Mouse (Mus musculus): ENCODE measurements around the gene Lsg1. TPM values are rescaled to one million over a fixed set of nuclear protein-coding genes. Genes with fewer than 3 reads are reported as not detected.

Lsg1 gene
- polyA plus RNA-seq, 1 experiment from 2014 or later: 45.5 TPM

- WGBS: 56% methylated on average over 4 of the region's 4 CpGs
- Histone ChIP-seq H3K27me3 (no peaks in the 10 kb centered on the region), H3K27ac (replicated peaks) (no peak overlapping the region), H3K9ac (no peak overlapping the region), H3K4me2 (no peak overlapping the region), H3K36me3 (peaks cover 87% of the 10 kb centered on the region), H3K4me1 (replicated peaks) (no peaks in the 10 kb centered on the region), H3K4me3 (no peak overlapping the region), H3K9me3 (no peaks in the 10 kb centered on the region)
- ATAC-seq (ENCODE audit: low FRiP score, low read depth): no peak
These were observed 15.2 kb downstream of the Lsg1 start for GRCm38 (mm10) chr16:30572239-30572638.

- WGBS: 94% methylated on average over 5 of the region's 5 CpGs
- no peak for ATAC-seq (ENCODE audit: low FRiP score, low read depth)
- Histone ChIP-seq H3K9ac (no peak overlapping the region), H3K4me2 (no peak overlapping the region), H3K9me3 (no peaks in the 10 kb centered on the region), H3K27ac (replicated peaks) (no peak overlapping the region), H3K4me3 (no peak overlapping the region), H3K4me1 (replicated peaks) (no peaks in the 10 kb centered on the region), H3K36me3 (peaks cover 87% of the 10 kb centered on the region), H3K27me3 (no peaks in the 10 kb centered on the region)
These were observed 16.0 kb downstream of the Lsg1 start for GRCm38 (mm10) chr16:30571378-30571777.

- Histone ChIP-seq H3K27me3 (no peaks in the 10 kb centered on the region), H3K4me3 (no peak overlapping the region), H3K27ac (replicated peaks) (no peak overlapping the region), H3K9me3 (no peaks in the 10 kb centered on the region), H3K36me3 (peaks cover 84% of the 10 kb centered on the region), H3K4me1 (replicated peaks) (no peaks in the 10 kb centered on the region), H3K9ac (no peak overlapping the region), H3K4me2 (no peak overlapping the region)
- ATAC-seq (ENCODE audit: low FRiP score, low read depth): no peak
- 90% methylated on average over 4 of the region's 4 CpGs for WGBS
These were observed 17.2 kb downstream of the Lsg1 start for GRCm38 (mm10) chr16:30570173-30570572.

- H3K4me2 ChIP-seq: no peak overlapping the region
- no peak overlapping the region for H3K9ac ChIP-seq
- H3K4me3 ChIP-seq: no peak overlapping the region
- H3K9me3 ChIP-seq: no peaks in the 10 kb centered on the region
- no peak for ATAC-seq (ENCODE audit: low FRiP score, low read depth)
- H3K27me3 ChIP-seq: no peaks in the 10 kb centered on the region
- H3K36me3 ChIP-seq: peaks cover 91% of the 10 kb centered on the region
- WGBS: 96% methylated on average over 6 of the region's 6 CpGs
- H3K4me1 ChIP-seq (replicated peaks): no peaks in the 10 kb centered on the region
- H3K27ac ChIP-seq (replicated peaks): no peak overlapping the region
These were observed 21.8 kb downstream of the Lsg1 start for GRCm38 (mm10) chr16:30565631-30566030.

GRCm38 (mm10) chr16:30560601-30561000 is 26.8 kb downstream of the Lsg1 start:
- WGBS: 90% methylated on average over 4 of the region's 4 CpGs
- Histone ChIP-seq H3K9me3 (no peaks in the 10 kb centered on the region), H3K9ac (no peak overlapping the region), H3K27ac (replicated peaks) (no peak overlapping the region), H3K4me2 (no peak overlapping the region), H3K27me3 (no peaks in the 10 kb centered on the region), H3K4me1 (replicated peaks) (no peaks in the 10 kb centered on the region), H3K4me3 (no peak overlapping the region), H3K36me3 (peaks cover 78% of the 10 kb centered on the region)
- ATAC-seq (ENCODE audit: low FRiP score, low read depth): no peak

GRCm38 (mm10) chr16:30559312-30559992 is 27.9 kb downstream of the Lsg1 start:
- Histone ChIP-seq H3K9me3 (no peaks in the 10 kb centered on the region), H3K9ac (no peak overlapping the region), H3K4me2 (no peak overlapping the region), H3K27me3 (no peaks in the 10 kb centered on the region), H3K27ac (replicated peaks) (no peak overlapping the region), H3K4me1 (replicated peaks) (no peaks in the 10 kb centered on the region), H3K4me3 (no peak overlapping the region), H3K36me3 (peaks cover 67% of the 10 kb centered on the region)
- 92% methylated on average over 5 of the region's 5 CpGs for WGBS
- ATAC-seq (ENCODE audit: low FRiP score, low read depth): no peak

- Histone ChIP-seq H3K4me2 (no peak overlapping the region), H3K9me3 (no peaks in the 10 kb centered on the region), H3K36me3 (peaks cover 16% of the 10 kb centered on the region), H3K27ac (replicated peaks) (no peak overlapping the region), H3K27me3 (no peaks in the 10 kb centered on the region), H3K4me3 (no peak overlapping the region), H3K4me1 (replicated peaks) (peaks cover 13% of the 10 kb centered on the region), H3K9ac (no peak overlapping the region)
- no peak for ATAC-seq (ENCODE audit: low FRiP score, low read depth)
- 96% methylated on average over 8 of the region's 8 CpGs for WGBS
These were observed 33.3 kb downstream of the Lsg1 start for GRCm38 (mm10) chr16:30554109-30554508.

GRCm38 (mm10) chr16:30552621-30553338 is 34.6 kb downstream of the Lsg1 start:
- Histone ChIP-seq H3K27me3 (no peaks in the 10 kb centered on the region), H3K9ac (no peak overlapping the region), H3K9me3 (no peaks in the 10 kb centered on the region), H3K27ac (replicated peaks) (peak overlapping the region; percentile 77), H3K36me3 (peaks cover 10% of the 10 kb centered on the region), H3K4me1 (replicated peaks) (peaks cover 26% of the 10 kb centered on the region), H3K4me3 (no peak overlapping the region), H3K4me2 (no peak overlapping the region)
- ATAC-seq (ENCODE audit: low FRiP score, low read depth): peak; percentile 63
- WGBS: 22% methylated on average over 11 of the region's 11 CpGs

- WGBS: 7% methylated on average over 12 of the region's 14 CpGs
- Histone ChIP-seq H3K9me3 (no peaks in the 10 kb centered on the region), H3K4me1 (replicated peaks) (peaks cover 28% of the 10 kb centered on the region), H3K9ac (peak within 1 kb of the TSS; percentile 76), H3K27ac (replicated peaks) (peak within 1 kb of the TSS; percentile 87), H3K27me3 (no peaks in the 10 kb centered on the region), H3K36me3 (peaks cover 14% of the 10 kb centered on the region), H3K4me3 (peak within 1 kb of the TSS; percentile 56), H3K4me2 (peak within 1 kb of the TSS; percentile 72)
- ATAC-seq (ENCODE audit: low FRiP score, low read depth): peak; percentile 69
These were observed 36.6 kb downstream of the Lsg1 start, which contains the start of gene Tmem44 for GRCm38 (mm10) chr16:30550748-30551192. Gene Tmem44 (minus strand): TSS chr16:30550842.

GRCm38 (mm10) chr16:30549966-30550747 is 37.2 kb downstream of the Lsg1 start:
- peak overlapping the region; percentile 76 for H3K9ac ChIP-seq
- peak overlapping the region; percentile 72 for H3K4me2 ChIP-seq
- H3K4me1 ChIP-seq (replicated peaks): peaks cover 28% of the 10 kb centered on the region
- peaks cover 20% of the 10 kb centered on the region for H3K36me3 ChIP-seq
- WGBS: under 1% methylated on average over 56 of the region's 63 CpGs
- ATAC-seq (ENCODE audit: low FRiP score, low read depth): peak; percentile 87
- peak overlapping the region; percentile 87 for H3K27ac ChIP-seq (replicated peaks)
- no peaks in the 10 kb centered on the region for H3K9me3 ChIP-seq
- H3K27me3 ChIP-seq: no peaks in the 10 kb centered on the region
- H3K4me3 ChIP-seq: peak overlapping the region; percentile 56

- peaks cover 28% of the 10 kb centered on the region for H3K4me1 ChIP-seq (replicated peaks)
- peak overlapping the region; percentile 72 for H3K4me2 ChIP-seq
- H3K27ac ChIP-seq (replicated peaks): peak overlapping the region; percentile 87; the same call in 1 of the 2 replicates
- H3K36me3 ChIP-seq: peaks cover 25% of the 10 kb centered on the region
- 72% methylated on average over 7 of the region's 7 CpGs for WGBS
- H3K4me3 ChIP-seq: peak overlapping the region; percentile 56
- no peaks in the 10 kb centered on the region for H3K9me3 ChIP-seq
- peak overlapping the region; percentile 76 for H3K9ac ChIP-seq
- H3K27me3 ChIP-seq: no peaks in the 10 kb centered on the region
- ATAC-seq (ENCODE audit: low FRiP score, low read depth): no peak
These were observed 37.9 kb downstream of the Lsg1 start for GRCm38 (mm10) chr16:30549516-30549915.

GRCm38 (mm10) chr16:30548291-30548690 is 39.1 kb downstream of the Lsg1 start:
- ATAC-seq (ENCODE audit: low FRiP score, low read depth): no peak
- Histone ChIP-seq H3K36me3 (peaks cover 30% of the 10 kb centered on the region), H3K27ac (replicated peaks) (no peak overlapping the region), H3K4me2 (peak overlapping the region; percentile 72), H3K27me3 (no peaks in the 10 kb centered on the region), H3K9ac (0 out of 2 replicates have a peak overlapping the region, but pooled peaks have one; percentile 17), H3K9me3 (no peaks in the 10 kb centered on the region), H3K4me3 (peak overlapping the region; percentile 56), H3K4me1 (replicated peaks) (peaks cover 28% of the 10 kb centered on the region)
- 87% methylated on average over 5 of the region's 5 CpGs for WGBS

Measured in hindbrain, embryonic 15.5 days (tissue).